Mouse (Mus musculus) midbrain, embryonic 16.5 days (tissue): Measurements from ENCODE around the gene Crybg3. TPM values are rescaled to one million over a fixed set of nuclear protein-coding genes. Genes with fewer than 3 reads are reported as not detected.

Source experiments
- ATAC-seq: fragments of 200-750 bp; cut with Nextera tagmentation; 2 replicates; pipeline ENCODE4 v1.8.0; 2017; ENCODE audit warnings: moderate TSS enrichment
- H3K27ac ChIP-seq: fragments of 300-500 bp; sonication (generic); 2 replicates; pipeline ENCODE4 v1.5.1; 2014; ENCODE audit warnings: mild to moderate bottlenecking, low read length, mixed read lengths
- H3K27me3 ChIP-seq: fragments of 300-500 bp; sonication (generic); 2 replicates; pipeline ENCODE4 v1.6.1; 2014; ENCODE audit warnings: low read depth, low read length, mixed read lengths; ENCODE audit not compliant: control insufficient read depth, insufficient read depth
- H3K36me3 ChIP-seq: fragments of 300-500 bp; sonication (generic); 2 replicates; pipeline ENCODE4 v1.6.1; 2014; ENCODE audit warnings: mild to moderate bottlenecking, low read length, moderate library complexity, mixed read lengths; ENCODE audit not compliant: control insufficient read depth, insufficient read depth
- H3K4me1 ChIP-seq: fragments of 300-500 bp; sonication (generic); 2 replicates; pipeline ENCODE4 v1.6.1; 2014; ENCODE audit warnings: mild to moderate bottlenecking, low read length, mixed read lengths; ENCODE audit not compliant: control insufficient read depth, insufficient read depth
- H3K4me2 ChIP-seq: fragments of 300-500 bp; sonication (generic); 2 replicates; pipeline ENCODE4 v1.6.1; 2014; ENCODE audit warnings: mild to moderate bottlenecking, low read length, mixed read lengths
- H3K4me3 ChIP-seq: fragments of 300-500 bp; sonication (generic); 2 replicates; pipeline ENCODE4 v1.5.1; 2014; ENCODE audit warnings: low read depth, mild to moderate bottlenecking, low read length, moderate library complexity, mixed read lengths
- H3K9ac ChIP-seq: fragments of 300-500 bp; sonication (generic); 2 replicates; pipeline ENCODE4 v1.6.1; 2014; ENCODE audit warnings: low read depth, low read length, mixed read lengths
- H3K9me3 ChIP-seq: fragments of 300-500 bp; sonication (generic); replicated peaks from 2 replicates; pipeline ENCODE4 v1.6.1; 2014; ENCODE audit warnings: mild to moderate bottlenecking, low read length, mixed read lengths; ENCODE audit not compliant: control insufficient read depth, poor library complexity, severe bottlenecking
- WGBS: fragments of 180-500 bp; shearing (Covaris S2); extraction: QIAGEN DNeasy Blood & Tissue Kit; methylation state at CpG from one replicate; pipeline ENCODE4 v1.1.7; 2014; 5-methylcytosine and 5-hydroxymethylcytosine counted together
- polyA plus RNA-seq: library from polyadenylated mRNA; unstranded; fragments of >200 nt; fragmentation: Nextera tagmentation; extraction: Ambion mirVana; gene quantifications from 2 replicates; pipeline ENCODE4 v1.2.1, GENCODE M21; 2015

The Crybg3 gene
- polyA plus RNA-seq, 1 experiment from 2014 or later: 2.7 TPM

- no peak overlapping the region for H3K27ac ChIP-seq
- ATAC-seq: no peak
- no peaks in the 10 kb centered on the region for H3K9me3 ChIP-seq
- H3K36me3 ChIP-seq: no peaks in the 10 kb centered on the region
- WGBS: 89% methylated on average over 10 of the region's 10 CpGs
- no peak overlapping the region for H3K9ac ChIP-seq
- no peak overlapping the region for H3K4me2 ChIP-seq
- H3K27me3 ChIP-seq: no peaks in the 10 kb centered on the region
- H3K4me1 ChIP-seq: no peaks in the 10 kb centered on the region
- no peak overlapping the region for H3K4me3 ChIP-seq
Measured at GRCm38 (mm10) chr16:59587816-59588215, 13.0 kb downstream of the Crybg3 start.

DNA sequence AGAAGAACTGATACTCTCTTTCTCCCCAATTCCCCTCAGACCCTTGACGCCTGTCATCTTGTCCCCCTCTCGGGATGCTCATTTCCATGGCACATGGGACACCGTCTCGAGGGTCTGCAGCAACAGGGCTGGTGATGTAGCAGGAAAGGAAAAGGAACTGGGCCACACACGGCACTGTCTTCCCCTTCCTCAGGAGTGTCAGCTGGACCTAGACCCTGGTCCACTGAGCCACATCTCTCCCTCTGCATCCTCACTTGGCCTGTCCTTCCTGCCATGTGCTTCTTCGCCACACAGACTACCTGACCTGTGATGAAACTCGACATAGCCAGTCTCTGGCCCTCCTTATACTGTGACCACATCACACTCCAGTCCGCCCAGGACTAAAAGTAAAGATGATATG, 13.9 kb downstream of the Crybg3 start:
- Histone ChIP-seq H3K9ac (no peak overlapping the region), H3K36me3 (no peaks in the 10 kb centered on the region), H3K27ac (no peak overlapping the region), H3K27me3 (no peaks in the 10 kb centered on the region), H3K4me1 (no peaks in the 10 kb centered on the region), H3K9me3 (no peaks in the 10 kb centered on the region), H3K4me3 (no peak overlapping the region), H3K4me2 (no peak overlapping the region)
- ATAC-seq: no peak
- WGBS: 93% methylated on average over 8 of the region's 8 CpGs

GRCm38 (mm10) chr16:59586276-59586675, 14.5 kb downstream of the Crybg3 start:
- Histone ChIP-seq H3K9me3 (no peaks in the 10 kb centered on the region), H3K4me1 (no peaks in the 10 kb centered on the region), H3K4me2 (no peak overlapping the region), H3K27ac (no peak overlapping the region), H3K27me3 (no peaks in the 10 kb centered on the region), H3K4me3 (no peak overlapping the region), H3K36me3 (no peaks in the 10 kb centered on the region), H3K9ac (no peak overlapping the region)
- no peak for ATAC-seq
- WGBS: 70% methylated on average over 6 of the region's 6 CpGs

DNA sequence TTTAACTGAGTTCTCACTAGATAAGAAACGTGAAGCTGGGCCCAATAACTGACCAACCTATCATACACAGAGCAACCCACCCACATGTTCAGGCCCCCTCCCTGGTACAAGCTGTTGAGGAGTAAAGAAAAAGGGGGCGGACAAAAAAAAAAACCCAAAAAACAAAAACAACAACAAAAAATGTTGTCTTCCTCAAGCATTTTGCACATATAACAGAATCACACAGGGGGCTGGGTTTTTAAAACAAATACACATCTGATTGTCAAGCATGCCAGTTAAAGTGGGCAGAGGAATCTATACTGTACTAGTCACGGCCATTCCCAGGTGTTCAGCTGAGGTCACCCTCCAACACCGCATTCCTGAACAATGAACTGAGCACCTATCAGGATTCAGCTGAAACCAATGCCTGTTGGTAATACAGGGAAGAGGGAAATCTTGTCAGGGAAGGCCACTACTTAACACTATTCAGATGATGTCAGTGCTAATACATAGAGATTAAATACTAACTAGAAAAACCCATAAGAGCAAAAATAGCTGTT, 15.0 kb downstream of the Crybg3 start:
- H3K9ac ChIP-seq: no peak overlapping the region
- no peak overlapping the region for H3K27ac ChIP-seq
- 86% methylated on average over 4 of the region's 4 CpGs for WGBS
- H3K4me3 ChIP-seq: no peak overlapping the region
- no peak for ATAC-seq
- H3K4me2 ChIP-seq: no peak overlapping the region
- no peaks in the 10 kb centered on the region for H3K36me3 ChIP-seq
- no peaks in the 10 kb centered on the region for H3K27me3 ChIP-seq
- H3K4me1 ChIP-seq: no peaks in the 10 kb centered on the region
- H3K9me3 ChIP-seq: no peaks in the 10 kb centered on the region

- no peak for ATAC-seq
- H3K27ac ChIP-seq: no peak overlapping the region
- no peak overlapping the region for H3K4me2 ChIP-seq
- no peaks in the 10 kb centered on the region for H3K27me3 ChIP-seq
- no peaks in the 10 kb centered on the region for H3K4me1 ChIP-seq
- no peaks in the 10 kb centered on the region for H3K9me3 ChIP-seq
- 85% methylated on average over 5 of the region's 5 CpGs for WGBS
- H3K9ac ChIP-seq: no peak overlapping the region
- no peak overlapping the region for H3K4me3 ChIP-seq
- no peaks in the 10 kb centered on the region for H3K36me3 ChIP-seq
Measured at GRCm38 (mm10) chr16:59583515-59583914, 17.3 kb downstream of the Crybg3 start.

DNA sequence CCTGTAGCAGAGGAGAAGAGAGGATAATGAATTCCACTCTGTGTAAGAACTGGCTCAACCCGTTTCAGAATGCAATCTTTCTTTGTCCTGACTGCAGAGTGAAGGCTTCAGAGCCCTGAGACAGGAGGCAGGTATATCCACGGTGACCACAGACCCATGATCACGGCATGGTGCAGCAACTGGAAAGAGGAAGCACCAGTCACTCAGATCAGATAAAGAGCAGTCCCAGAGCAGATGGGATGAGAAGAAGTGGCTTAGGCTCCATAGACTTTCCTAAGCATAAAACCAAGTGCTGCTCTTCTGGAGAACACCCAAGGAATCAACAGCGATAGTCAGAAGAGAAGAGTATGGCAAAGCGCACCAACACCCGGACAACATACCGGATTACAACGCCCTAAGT, 21.5 kb downstream of the Crybg3 start:
- Histone ChIP-seq H3K27me3 (no peaks in the 10 kb centered on the region), H3K4me1 (no peaks in the 10 kb centered on the region), H3K4me2 (no peak overlapping the region), H3K36me3 (no peaks in the 10 kb centered on the region), H3K9ac (no peak overlapping the region), H3K27ac (no peak overlapping the region), H3K4me3 (no peak overlapping the region), H3K9me3 (no peaks in the 10 kb centered on the region)
- WGBS: 86% methylated on average over 8 of the region's 8 CpGs
- no peak for ATAC-seq

GRCm38 (mm10) chr16:59573961-59574360, 26.8 kb downstream of the Crybg3 start:
- Histone ChIP-seq H3K4me2 (no peak overlapping the region), H3K27ac (no peak overlapping the region), H3K36me3 (no peaks in the 10 kb centered on the region), H3K9me3 (no peaks in the 10 kb centered on the region), H3K4me1 (no peaks in the 10 kb centered on the region), H3K4me3 (no peak overlapping the region), H3K27me3 (no peaks in the 10 kb centered on the region), H3K9ac (no peak overlapping the region)
- 75% methylated on average over 11 of the region's 11 CpGs for WGBS
- ATAC-seq: no peak

GRCm38 (mm10) chr16:59572685-59573084, 28.1 kb downstream of the Crybg3 start:
- Histone ChIP-seq H3K4me2 (no peak overlapping the region), H3K27ac (no peak overlapping the region), H3K4me3 (no peak overlapping the region), H3K9me3 (no peaks in the 10 kb centered on the region), H3K27me3 (no peaks in the 10 kb centered on the region), H3K9ac (no peak overlapping the region), H3K36me3 (no peaks in the 10 kb centered on the region), H3K4me1 (no peaks in the 10 kb centered on the region)
- WGBS: 91% methylated on average over 3 of the region's 3 CpGs
- no peak for ATAC-seq

GRCm38 (mm10) chr16:59570807-59571206, 30.0 kb downstream of the Crybg3 start:
- no peak overlapping the region for H3K4me2 ChIP-seq
- H3K9me3 ChIP-seq: no peaks in the 10 kb centered on the region
- H3K27ac ChIP-seq: no peak overlapping the region
- 95% methylated on average over 8 of the region's 8 CpGs for WGBS
- no peaks in the 10 kb centered on the region for H3K36me3 ChIP-seq
- H3K4me3 ChIP-seq: no peak overlapping the region
- no peak for ATAC-seq
- no peaks in the 10 kb centered on the region for H3K4me1 ChIP-seq
- no peaks in the 10 kb centered on the region for H3K27me3 ChIP-seq
- no peak overlapping the region for H3K9ac ChIP-seq
